Mouse (Mus musculus): ENCODE measurements around the gene Fbxl22.

GRCm38 (mm10) chr9:66488786-66489185 is 25.6 kb downstream of the Fbxl22 start:
- TF ChIP-seq GATA1 (IDR thresholded peaks at IDR 0.05; ENCODE audit: borderline replicate concordance, low read length) (no peak), FLI1 (IDR thresholded peaks at IDR 0.05; ENCODE audit: low read length) (no peak)
